Mouse (Mus musculus) CH12F3 (cell line): ENCODE results near the gene Dhdds.
"Not testable (repeated sequence)": the region's sequence is repeated elsewhere in the genome, so short reads cannot be mapped to it uniquely, and the experiment has no call there.

Experiments used
- in situ Hi-C: fragments of 300-500 bp; cut with MboI; formaldehyde crosslinking; loops from 2 replicates; pipeline ENCODE4 v1.14.3; 2020; ENCODE audit warnings: low sequenced_read_pairs

Gene Dhdds

GRCm38 (mm10) chr4:134005581-134006358, 5.1 kb upstream of the Dhdds start:
- in situ Hi-C loops = no loop called here

GRCm38 (mm10) chr4:134002903-134003302, 2.2 kb upstream of the Dhdds start:
- in situ Hi-C loops = no loop called here

- in situ Hi-C loops = no loop called here
These were observed 1.5 kb upstream of the Dhdds start for GRCm38 (mm10) chr4:134002246-134002645.

- in situ Hi-C loops = no loop called here
These were observed 992 bp upstream of the Dhdds start for GRCm38 (mm10) chr4:134001710-134002109.

GRCm38 (mm10) chr4:133994697-133995096, 6.0 kb downstream of the Dhdds start:
- in situ Hi-C loops = no loop called here

GRCm38 (mm10) chr4:133991087-133991660, 9.5 kb downstream of the Dhdds start:
- in situ Hi-C loops = no loop called here

GRCm38 (mm10) chr4:133990035-133990434, 10.7 kb downstream of the Dhdds start:
- in situ Hi-C loops = no loop called here

GRCm38 (mm10) chr4:133988289-133988688, 12.4 kb downstream of the Dhdds start:
- in situ Hi-C loops = not testable (repeated sequence)

GRCm38 (mm10) chr4:133982936-133983335, 17.8 kb downstream of the Dhdds start:
- in situ Hi-C loops = no loop called here

GRCm38 (mm10) chr4:133980496-133980895, 20.2 kb downstream of the Dhdds start:
- in situ Hi-C loops = no loop called here

GRCm38 (mm10) chr4:133978021-133978711, 22.6 kb downstream of the Dhdds start:
- in situ Hi-C loops = no loop called here

GRCm38 (mm10) chr4:133971741-133972140, 29.0 kb downstream of the Dhdds start:
- in situ Hi-C loops = no loop called here

GRCm38 (mm10) chr4:133970876-133971275, 29.8 kb downstream of the Dhdds start:
- in situ Hi-C loops = no loop called here

- in situ Hi-C loops = no loop called here
These were observed 30.5 kb downstream of the Dhdds start for GRCm38 (mm10) chr4:133970196-133970595.

- in situ Hi-C loops = no loop called here
These were observed 31.5 kb downstream of the Dhdds start for GRCm38 (mm10) chr4:133969114-133969770.

GRCm38 (mm10) chr4:133968150-133968921, 32.4 kb downstream of the Dhdds start, which contains the start of gene Hmgn2:
Hmgn2 (minus strand) TSS chr4:133968650.
- in situ Hi-C loops = no loop called here

- in situ Hi-C loops = no loop called here
These were observed 32.9 kb downstream of the Dhdds start for GRCm38 (mm10) chr4:133967866-133968149.

GRCm38 (mm10) chr4:133967138-133967865, 33.4 kb downstream of the Dhdds start:
- in situ Hi-C loops = no loop called here

GRCm38 (mm10) chr4:133966271-133966940, 34.3 kb downstream of the Dhdds start:
- in situ Hi-C loops = no loop called here

- in situ Hi-C loops = no loop called here
These were observed 38.2 kb downstream of the Dhdds start for GRCm38 (mm10) chr4:133962566-133962965.
